Mouse (Mus musculus) thymus, postnatal 10 days (tissue): Measurements from ENCODE around the gene Gm21731.
"Not testable (repeated sequence)": the region's sequence is repeated elsewhere in the genome, so short reads cannot be mapped to it uniquely, and the experiment has no call there.

ENCODE experiments used
- DNase-seq, 2 experiments: peaks; one replicate each; pipeline ENCODE4 v3.0.0; 2021; ENCODE audit warnings: low spot score in 2 of 2

Gene Gm21731

GRCm38 (mm10) chr13:120238811-120239210, at the start of gene Gm21731:
Gene Gm21731 (plus strand): TSS chr13:120239111.
- not testable (repeated sequence) for DNase-seq

- not testable (repeated sequence) for DNase-seq
Measured at GRCm38 (mm10) chr13:120196189-120196821, 42.6 kb upstream of the Gm21731 start.

GRCm38 (mm10) chr13:120215847-120216246, 23.1 kb upstream of the Gm21731 start, which contains the start of gene Gm21762:
Gene Gm21762 (minus strand): TSS chr13:120215947.
- DNase-seq: not testable (repeated sequence)

- not testable (repeated sequence) for DNase-seq
Measured at GRCm38 (mm10) chr13:120220922-120221321, 18.0 kb upstream of the Gm21731 start.

- DNase-seq: not testable (repeated sequence)
Measured at GRCm38 (mm10) chr13:120223012-120223659, 15.8 kb upstream of the Gm21731 start.

- DNase-seq: not testable (repeated sequence)
Measured at GRCm38 (mm10) chr13:120231798-120232197, 7.1 kb upstream of the Gm21731 start.

- not testable (repeated sequence) for DNase-seq
Measured at GRCm38 (mm10) chr13:120232447-120233049, 6.4 kb upstream of the Gm21731 start.

- not testable (repeated sequence) for DNase-seq
Measured at GRCm38 (mm10) chr13:120251208-120251924, 12.5 kb downstream of the Gm21731 start.

- not testable (repeated sequence) for DNase-seq
Measured at GRCm38 (mm10) chr13:120258817-120259658, 20.1 kb downstream of the Gm21731 start.

- not testable (repeated sequence) for DNase-seq
Measured at GRCm38 (mm10) chr13:120259718-120260117, 20.8 kb downstream of the Gm21731 start.

GRCm38 (mm10) chr13:120262870-120263269, 24.0 kb downstream of the Gm21731 start, which contains the start of gene AF067061:
Gene AF067061 (plus strand): TSS chr13:120263114.
- not testable (repeated sequence) for DNase-seq

GRCm38 (mm10) chr13:120277837-120278236, 38.9 kb downstream of the Gm21731 start:
- DNase-seq: not testable (repeated sequence)

GRCm38 (mm10) chr13:120278784-120279183, 39.9 kb downstream of the Gm21731 start:
- no peak for DNase-seq
